Mouse (Mus musculus): ENCODE measurements at regions not wholly inside any gene's neighbourhood (a gene's known extent, or its start where the extent isn't known, plus 50 kb on each side); places are given as distances from the start of the nearest gene placed in this dataset.

DNA sequence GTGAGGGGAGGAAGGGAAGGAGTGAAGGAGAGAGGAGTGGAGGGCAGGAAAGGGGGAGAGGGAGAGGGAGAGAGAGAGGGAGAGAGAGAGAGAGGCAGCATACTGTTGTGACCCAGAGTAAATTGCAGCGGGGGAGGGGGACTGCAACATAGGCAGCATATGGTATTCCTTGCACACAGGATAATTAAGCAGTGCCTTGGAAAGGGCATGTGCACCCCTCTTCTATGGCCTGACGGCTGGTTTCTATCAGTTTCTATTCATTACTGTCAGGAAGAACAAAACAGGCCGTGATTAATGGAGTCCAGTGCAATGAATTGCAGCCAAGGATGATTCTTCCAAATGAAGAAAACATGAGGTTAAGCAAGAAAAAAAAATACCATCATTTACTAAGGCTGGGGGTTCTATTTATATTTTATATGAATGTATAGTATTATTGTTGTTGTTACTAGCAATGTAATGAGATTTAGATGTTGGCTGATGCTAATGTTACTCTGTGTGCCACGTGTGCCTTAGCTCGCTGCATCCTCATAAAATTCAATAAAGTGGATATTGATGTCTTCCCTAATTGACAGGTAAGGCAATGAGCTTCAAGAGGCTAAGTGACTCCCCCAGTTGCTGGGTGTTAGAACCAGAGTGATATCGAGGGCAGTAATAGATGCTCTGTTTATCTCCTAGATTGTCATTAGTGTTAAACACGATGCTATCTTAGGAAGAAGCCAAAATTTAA, 181.3 kb downstream of the Gm19935 start:
- DNase-seq (ENCODE audit: low spot score in 2 of 2), result no peak

DNA sequence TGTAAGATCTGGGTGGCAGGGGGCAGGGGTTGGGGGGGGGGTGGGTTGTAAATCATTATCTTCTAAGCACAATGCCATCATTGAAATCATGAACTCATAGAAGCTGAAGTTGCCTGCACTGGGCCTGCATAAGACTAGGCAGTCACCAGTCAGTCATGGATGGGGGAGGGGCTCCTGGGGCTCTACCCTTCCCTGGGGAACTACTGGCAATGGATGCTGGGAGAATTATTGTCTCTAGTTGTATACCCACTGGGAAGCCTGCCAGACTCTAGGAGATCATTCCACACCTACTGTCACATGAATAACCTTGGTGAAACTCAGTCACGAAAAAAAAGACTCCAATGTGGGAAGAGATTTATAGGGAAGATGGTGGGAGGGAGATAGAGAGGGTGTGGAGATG, 186.4 kb downstream of the Gm19935 start:
- peak in 1 of 2 experiments; percentile 8 for DNase-seq (ENCODE audit: low spot score in 2 of 2)

GRCm38 (mm10) chr8:90608410-90608809, 208.8 kb downstream of the Gm19935 start:
- DNase-seq (ENCODE audit: low spot score in 2 of 2), result no peak

DNA sequence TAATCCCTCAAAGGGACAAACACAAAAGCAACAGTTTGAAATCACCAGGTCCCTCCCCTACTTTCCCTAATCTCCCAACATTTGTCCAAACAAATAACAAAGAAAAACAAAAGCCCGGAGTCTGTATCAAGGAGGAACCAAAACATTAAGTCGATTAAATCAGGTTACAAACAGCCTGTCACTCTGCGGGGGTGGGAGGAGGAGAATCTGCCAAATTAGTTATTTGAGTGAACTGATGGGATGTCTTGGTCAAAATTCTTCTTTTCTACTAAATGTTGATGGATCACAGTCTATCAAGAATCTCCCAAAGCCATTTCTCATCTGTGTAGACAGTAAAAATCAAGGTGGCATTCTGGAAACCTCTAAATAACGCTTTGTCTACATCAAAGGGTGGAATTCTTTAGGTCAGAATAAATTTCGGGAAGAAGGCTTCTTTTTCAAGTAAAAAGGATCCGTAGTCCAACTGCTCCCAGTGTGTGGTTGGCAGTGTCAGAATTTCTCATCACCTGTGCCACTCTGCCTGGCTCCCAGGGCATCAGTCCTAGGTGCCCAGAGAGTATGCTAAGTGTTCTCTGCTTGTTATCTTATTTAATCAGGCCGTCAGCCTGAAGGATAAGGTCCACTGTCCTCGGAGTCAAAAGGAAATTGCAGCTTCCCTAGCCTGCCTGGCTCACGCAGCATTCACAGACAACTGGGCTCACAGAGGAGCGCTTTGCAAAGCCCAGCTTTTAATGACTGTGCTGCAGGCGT, 216.1 kb downstream of the Gm19935 start:
- no peak for DNase-seq (ENCODE audit: low spot score in 2 of 2)

DNA sequence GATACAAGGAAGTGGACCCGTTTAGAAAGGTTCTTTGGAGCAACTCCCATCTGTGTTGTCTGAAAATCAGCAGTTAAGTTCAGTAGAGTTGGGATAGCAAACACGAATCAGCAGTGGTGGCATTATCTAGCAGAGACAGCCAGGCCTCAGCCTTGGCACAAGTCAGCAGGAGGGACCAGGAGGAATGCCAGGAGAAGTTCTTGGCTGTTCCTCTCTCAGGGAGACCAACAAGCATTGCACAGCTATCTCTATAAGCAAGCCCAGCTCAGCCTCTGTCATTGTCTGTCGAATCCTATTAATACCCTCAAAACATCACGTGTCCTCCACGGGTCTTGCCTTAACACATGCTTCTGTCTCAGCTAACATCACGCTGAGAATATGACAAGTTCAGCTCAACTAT, 219.8 kb downstream of the Gm19935 start:
- no peak for DNase-seq (ENCODE audit: low spot score in 2 of 2)

DNA sequence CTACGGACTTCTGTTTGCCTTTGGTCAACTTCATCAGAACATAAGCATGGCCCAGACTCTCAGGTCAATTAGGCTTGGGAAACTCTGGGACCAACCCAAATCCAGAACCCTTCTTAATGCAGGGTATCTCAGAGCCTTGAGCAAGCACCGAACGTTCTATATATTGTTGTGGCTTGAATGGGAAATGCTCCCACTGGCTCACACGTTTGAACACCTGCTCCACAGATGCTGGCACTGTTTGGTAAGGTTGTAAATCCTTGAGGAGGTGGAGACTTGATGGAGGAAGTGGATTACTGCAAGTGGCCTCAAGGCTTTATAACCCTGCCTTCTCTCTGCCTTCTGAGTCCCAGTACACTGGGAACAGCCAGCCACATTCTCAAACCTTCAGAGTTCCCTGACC, 231.3 kb upstream of the Tox3 start:
- no peak for DNase-seq (ENCODE audit: low spot score in 2 of 2)

DNA sequence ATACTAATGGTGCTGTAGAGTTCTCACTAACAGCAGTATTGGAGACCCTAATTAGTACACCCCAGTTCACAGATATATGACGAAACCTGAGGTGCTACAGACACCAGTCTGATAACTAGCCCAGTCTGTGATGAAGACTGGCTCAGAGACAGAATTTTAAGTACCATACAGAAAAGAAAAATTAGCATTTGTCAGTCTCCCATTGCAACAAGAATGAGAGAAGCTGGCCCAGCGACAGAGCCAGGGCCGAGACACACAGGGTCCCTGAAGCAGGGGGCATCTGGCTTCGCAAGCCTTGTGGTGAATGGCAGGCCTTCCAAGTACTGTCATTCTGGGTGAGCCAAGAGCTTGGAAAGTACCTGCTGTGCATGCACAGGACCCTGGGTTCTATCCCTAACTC, 228.8 kb upstream of the Tox3 start:
- DNase-seq (ENCODE audit: low spot score in 2 of 2), result no peak

- no peak for DNase-seq (ENCODE audit: low spot score in 2 of 2)
Measured at GRCm38 (mm10) chr8:90574676-90575075, 226.5 kb upstream of the Tox3 start.

DNA sequence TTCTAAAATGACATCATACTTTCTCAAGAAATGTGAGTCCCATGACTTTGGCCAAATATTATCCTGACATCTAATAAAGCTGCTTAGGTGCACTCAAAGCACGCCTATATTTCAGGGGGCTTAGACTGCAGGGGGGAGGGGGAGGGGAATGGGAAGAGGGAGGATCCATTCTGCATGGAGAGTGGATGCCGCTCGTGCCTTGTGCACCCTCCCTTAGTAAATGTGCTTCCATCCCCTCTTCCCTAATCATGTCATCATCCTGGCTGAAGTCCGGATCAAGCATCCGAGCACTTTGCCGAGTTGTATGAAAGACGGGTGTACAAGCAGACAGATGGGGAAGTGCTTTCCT, 207.9 kb upstream of the Tox3 start:
- DNase-seq (ENCODE audit: low spot score in 2 of 2), result no peak

DNA sequence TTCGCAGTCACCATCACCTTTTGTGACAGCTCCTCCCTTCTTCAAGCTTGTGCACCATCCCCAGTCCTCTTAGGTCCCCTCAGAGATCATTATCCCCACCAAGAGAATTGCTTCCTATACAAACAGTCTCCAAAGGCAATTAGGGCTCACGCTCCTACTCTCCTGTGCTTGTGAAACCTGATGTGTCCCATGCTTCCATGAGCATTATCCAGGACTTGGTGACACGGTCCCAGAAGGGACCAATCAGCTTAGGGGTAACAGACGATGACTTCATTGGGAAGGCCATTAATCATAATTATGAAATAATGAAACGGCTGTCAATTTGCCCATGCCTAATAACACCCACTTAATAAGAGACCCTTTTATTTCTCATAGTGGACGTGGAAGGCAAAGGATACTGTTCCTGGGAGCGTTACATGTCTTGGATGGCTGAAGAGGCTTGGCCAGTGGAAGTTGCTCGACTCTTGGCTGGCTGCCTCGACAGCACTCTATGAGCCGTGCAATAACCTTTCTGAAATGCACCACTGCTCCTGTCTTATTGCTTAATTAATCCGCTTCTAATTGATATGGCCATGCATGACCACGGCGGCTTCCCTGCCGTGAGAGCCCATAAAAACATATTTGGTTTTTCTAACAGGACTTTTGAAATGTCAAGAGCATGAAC, 207.4 kb upstream of the Tox3 start:
- no peak for DNase-seq (ENCODE audit: low spot score in 2 of 2)

DNA sequence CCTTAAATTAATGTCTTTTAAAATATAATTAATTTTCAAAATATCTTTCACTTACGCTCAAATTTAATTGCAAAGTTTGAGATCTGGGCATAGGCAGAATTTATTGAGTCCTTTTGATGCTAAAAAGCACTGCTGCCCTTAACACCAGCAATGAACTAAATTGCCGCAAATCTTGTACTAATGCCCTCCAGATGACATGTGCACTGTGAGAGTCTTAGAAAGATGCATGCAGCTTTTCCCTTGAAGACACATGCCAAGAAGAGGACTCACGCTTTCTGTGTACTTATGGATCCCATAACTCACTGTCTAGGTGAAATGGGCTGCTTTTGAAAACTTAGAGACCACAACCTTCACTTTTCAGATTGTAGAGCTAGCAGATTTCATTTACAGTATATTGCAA, 199.1 kb upstream of the Tox3 start:
- DNase-seq (ENCODE audit: low spot score in 2 of 2), result no peak

DNA sequence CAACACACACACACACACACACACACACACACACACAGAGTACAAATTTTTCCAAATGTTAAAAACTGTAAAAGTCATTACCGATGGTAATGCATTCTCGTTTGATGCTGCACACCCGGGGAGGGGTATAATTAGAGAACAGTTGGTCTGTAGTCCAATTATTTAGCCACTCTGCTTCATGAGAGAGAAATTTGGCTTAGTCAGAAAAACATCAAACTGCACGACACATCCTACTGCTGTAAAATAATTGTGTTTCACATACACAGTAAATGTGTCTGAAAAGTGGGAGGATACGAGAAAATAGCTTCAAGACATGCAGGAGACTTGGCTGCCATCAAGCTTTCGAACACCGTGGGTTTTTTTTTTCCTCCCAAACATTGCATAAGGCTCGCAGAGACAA, 194.5 kb upstream of the Tox3 start:
- DNase-seq (ENCODE audit: low spot score in 2 of 2), result peak; percentile 35 to 46

DNA sequence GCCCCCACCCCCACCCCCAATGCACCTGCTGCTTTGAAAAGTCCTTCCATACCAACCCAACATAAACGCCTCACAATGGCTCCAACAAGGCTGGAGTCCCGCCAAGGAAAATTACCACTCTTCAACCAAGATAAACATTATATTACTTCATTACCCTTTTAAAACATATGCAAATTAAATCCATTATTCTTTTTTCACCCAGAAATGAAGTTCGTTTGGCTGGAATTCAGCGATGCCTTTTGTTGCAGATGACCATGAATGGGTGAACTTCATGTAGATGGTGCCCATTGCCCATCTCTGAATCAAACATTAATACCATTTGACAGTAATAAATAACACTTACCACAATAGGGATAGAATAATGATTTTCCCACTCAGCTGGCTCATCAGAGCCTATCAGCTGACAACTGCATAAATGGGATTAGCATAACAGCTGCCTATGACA, 188.1 kb upstream of the Tox3 start:
- no peak for DNase-seq (ENCODE audit: low spot score in 2 of 2)

DNA sequence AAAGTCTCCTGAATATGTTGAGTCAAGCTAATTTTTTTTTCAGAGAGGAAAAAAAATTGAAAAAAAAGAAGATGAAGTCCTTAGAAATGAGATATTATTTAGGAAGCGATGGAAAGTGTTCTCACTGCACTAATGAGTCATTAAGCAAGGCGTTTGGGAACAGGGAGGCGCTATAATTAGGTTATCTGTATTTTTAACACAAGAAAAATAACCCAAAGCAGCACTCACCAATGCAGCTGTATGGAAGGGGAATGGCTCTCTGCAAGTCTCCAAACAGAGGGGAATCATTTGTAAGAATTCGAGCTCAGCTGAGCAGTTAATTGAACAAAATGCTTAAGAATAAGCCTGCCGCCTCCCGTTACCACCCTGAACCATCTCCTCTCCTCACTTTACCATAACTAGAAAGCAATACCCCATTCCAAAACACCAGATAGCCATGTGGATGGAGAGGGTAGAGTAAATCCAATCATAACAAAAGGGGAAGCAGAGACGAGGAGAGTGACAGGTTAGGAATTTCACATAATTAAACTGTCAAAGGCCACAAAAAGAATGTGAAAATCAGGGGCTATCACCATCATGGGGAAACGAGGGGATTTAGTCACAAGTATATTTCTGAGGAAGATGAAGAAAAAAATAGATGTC, 187.5 kb upstream of the Tox3 start:
- DNase-seq (ENCODE audit: low spot score in 2 of 2), result peak; percentile 18 to 33

DNA sequence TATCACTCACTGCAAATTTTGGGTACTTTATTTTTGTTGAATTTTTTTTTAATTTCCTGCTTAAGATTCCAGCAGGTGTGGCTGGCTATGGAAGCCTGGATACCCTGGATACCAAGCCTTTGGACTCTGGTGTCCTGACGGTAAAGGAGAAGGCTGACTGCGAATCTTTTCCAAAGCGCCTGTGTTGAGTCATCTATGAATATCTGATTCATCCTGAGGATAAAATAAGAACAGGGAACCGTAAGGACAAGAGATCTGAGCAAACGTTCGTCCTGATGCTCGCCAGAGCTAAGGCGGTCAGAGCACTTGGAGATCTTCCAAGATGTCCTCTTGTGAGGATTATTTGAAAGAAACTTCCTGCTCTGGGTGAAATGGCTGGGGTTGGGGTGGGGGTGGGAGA, 173.2 kb upstream of the Tox3 start:
- DNase-seq (ENCODE audit: low spot score in 2 of 2), result no peak

GRCm38 (mm10) chr8:90520186-90520585, 172.0 kb upstream of the Tox3 start:
- no peak for DNase-seq (ENCODE audit: low spot score in 2 of 2)

DNA sequence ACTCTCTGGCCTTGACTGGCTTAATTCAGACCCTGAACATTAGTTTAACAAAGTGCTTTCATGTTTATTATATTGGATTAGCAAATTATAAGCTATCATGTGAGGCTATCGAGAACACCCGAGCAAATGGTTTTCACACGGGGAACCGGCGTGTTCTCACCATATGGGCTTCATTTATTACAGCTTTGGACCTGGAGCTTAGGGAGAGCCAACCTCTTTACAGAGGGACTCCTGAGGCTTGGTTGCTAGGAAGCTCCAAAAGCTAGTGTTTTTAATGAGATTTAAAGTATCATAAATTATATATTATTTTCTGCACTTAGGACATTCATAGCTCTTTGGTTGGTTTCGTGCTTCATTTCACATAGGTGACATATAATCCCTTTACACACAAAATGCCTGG, 171.4 kb upstream of the Tox3 start:
- no peak for DNase-seq (ENCODE audit: low spot score in 2 of 2)

- no peak for DNase-seq (ENCODE audit: low spot score in 2 of 2)
Measured at GRCm38 (mm10) chr8:90514191-90514590, 166.0 kb upstream of the Tox3 start.

DNA sequence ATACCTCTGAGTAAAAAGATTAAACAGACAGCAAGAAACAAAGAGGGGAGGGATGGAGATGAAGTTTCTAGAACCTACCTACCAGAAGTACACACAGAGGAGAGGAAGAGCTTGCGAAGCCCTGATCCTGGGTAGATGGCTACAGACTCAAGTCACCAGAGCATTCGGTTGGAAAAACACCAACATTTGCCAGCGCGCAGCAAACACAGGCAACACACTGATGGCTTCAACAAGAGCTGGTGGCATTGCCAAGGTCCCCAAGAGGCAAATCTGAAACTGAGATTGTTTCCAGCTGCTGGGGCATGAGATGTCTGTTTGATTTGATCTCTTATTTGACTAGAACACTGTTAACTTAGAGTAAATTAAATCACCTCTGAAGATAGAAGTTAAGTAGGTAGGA, 165.5 kb upstream of the Tox3 start:
- DNase-seq (ENCODE audit: low spot score in 2 of 2), result no peak

DNA sequence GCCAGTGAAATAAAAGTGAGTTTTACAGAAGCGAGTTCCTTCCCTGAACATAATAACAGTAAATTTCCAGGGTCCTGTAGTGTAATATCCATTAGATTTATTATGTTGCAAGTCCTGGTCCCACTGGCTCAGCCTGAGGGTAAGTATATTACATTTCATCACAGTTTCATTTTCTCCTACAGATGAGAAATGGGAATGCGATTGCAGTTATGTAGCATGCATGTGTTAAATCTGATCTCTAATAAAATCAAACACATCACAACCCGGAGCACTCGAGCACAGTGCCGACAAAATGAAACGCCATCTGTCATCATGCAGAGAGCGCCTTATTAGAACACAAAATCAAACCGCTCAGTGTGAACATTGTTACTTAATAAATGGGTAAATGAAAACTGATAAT, 165.0 kb upstream of the Tox3 start:
- no peak for DNase-seq (ENCODE audit: low spot score in 2 of 2)

DNA sequence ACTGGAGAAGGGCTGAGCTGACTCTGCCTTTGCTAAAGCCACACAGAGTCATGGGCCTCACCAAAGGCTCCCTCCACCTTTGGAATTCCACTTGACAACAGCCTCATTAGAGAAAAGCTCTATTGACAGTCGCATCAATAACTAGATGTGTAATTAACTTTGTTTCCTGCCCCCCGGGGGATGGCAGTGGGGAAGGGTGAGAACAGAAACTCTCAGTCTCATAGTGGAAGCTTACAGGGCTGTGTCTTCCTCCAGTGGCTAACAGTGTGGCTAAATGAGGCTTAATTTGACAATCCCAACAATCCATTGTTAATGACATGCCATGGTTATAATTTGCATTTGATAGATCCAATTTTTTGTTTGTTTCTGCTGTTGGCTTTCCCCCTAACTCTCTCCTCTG, 164.5 kb upstream of the Tox3 start:
- no peak for DNase-seq (ENCODE audit: low spot score in 2 of 2)

DNA sequence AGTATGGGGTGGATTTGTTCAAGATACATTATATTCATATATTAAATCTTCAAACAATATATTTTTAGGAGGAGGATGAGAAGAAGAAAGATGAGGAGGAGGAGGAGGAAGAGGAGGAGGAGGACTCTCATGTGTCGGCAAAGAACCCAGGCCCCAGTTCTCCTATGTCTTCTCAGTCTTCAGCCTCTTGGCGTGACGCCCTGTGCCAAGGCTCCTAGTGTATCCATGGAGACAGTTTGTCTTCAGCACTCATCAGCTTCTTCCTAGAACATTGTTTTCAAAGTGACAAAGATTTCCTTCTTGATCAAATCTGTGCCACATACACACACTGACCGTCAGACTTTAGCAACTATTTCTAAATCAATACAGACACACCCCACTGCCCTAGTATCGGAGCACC, 156.4 kb upstream of the Tox3 start:
- peak in 1 of 2 experiments; percentile 44 for DNase-seq (ENCODE audit: low spot score in 2 of 2)

DNA sequence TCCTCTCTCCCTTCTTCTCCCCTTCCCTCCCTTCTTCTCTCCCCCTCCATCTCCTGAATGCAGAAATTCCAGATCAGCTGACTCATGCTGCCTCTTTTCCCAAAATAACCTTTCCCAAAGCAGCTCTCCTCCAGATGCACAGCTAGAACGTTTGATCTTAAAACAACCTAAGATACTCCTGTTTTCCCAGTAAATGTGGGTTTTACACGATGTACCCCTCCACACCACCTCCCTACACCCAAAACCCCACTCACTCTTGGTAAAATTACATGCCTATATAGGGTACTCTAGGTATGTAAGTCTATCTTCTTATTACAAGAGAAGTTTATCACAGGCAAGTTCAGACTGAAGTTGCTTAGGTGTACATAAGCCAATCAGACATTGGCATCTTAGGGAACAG, 155.2 kb upstream of the Tox3 start:
- DNase-seq (ENCODE audit: low spot score in 2 of 2), result peak; percentile 43 to 48

Data from right cerebral cortex, adult 2 months (tissue).